Mouse (Mus musculus): ENCODE data around the gene Mmp14.

GRCm38 (mm10) chr14:54457907-54458569, 26.6 kb downstream of the Mmp14 start:
- TF ChIP-seq GATA1 (IDR thresholded peaks at IDR 0.05; ENCODE audit: low read length), result no peak
- TF ChIP-seq TAL1 (IDR thresholded peaks at IDR 0.05; ENCODE audit: low read length), result no peak

Data from erythroblast, embryonic 14.5 days (primary cell).